Mouse (Mus musculus): ENCODE measurements at regions not wholly inside any gene's neighbourhood (a gene's known extent, or its start where the extent isn't known, plus 50 kb on each side); places are given as distances from the start of the nearest gene placed in this dataset.

DNA sequence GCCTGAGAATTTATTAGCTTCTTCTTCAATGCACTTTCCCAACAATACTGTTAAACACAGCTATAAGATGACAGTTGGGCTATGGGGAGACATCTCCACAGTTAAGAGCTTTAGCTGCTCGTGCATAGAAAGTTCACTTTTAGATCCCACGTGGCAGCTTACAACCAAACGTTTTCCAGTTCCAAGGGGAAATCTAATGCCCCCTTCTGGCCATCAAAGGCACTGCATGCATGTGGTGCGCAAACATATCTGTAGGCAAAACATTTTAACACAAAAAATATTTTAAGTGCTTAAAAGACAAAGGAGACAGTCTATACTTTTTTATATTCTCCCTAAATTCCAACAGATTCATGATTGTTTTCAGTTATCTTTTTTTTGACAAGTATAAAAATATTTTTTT is 211.3 kb upstream of the Irx3 start:
- intact Hi-C loops (cut with DNase I; ENCODE audit: low total_unique reads), result no loop called here
- DNase-seq, result no peak

- DNase-seq, result no peak
- intact Hi-C loops (cut with DNase I; ENCODE audit: low total_unique reads), result no loop called here
Measured at GRCm38 (mm10) chr8:92010412-92010811, 208.5 kb upstream of the Irx3 start.

DNA sequence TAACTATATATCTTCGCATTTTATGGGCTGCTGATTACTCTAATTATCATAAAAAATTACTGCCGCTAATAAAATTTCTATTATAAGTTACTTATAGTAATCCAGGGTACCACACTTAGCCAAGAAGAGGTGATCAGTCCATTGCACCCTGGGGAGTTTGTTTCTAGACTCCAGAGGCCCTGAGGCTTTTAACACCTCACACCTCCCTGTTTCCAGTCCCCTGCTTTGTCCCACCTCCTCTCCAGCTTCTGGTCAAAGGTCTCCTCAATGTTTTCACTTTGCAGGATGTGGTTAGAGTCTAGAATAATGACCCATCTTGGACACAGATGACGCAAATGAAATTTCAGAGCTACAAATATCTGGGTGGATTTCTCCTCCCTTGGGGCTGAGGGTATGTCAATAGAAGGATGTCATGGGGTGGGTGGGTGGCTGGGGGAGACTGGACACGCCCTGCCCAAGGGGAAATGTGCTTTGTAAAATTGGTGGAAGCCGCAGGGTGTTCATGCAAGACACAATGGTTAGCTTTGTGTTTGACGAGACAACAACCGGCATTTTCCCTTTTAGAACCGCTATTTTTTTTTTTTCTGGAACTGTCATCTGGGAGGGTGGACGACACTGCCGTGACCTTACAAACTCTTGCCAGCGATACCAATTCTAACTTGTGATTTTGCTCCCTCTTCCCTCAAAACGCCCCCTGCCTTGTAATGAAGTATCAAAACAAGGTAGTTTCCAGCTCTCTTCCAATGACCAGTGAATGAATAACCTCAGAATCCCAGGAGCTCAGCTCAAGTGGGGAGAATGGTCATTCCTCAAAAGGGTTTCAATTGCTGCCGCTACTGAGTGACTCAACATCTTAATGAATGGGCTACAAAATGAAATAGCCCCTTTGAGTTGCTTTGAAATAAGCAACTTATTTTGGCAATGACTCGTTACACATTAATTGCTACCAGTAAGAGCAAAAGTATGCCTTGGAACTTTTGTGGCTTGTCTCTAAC is 207.0 kb upstream of the Irx3 start:
- DNase-seq, result no peak
- intact Hi-C loops (cut with DNase I; ENCODE audit: low total_unique reads), result no loop called here

DNA sequence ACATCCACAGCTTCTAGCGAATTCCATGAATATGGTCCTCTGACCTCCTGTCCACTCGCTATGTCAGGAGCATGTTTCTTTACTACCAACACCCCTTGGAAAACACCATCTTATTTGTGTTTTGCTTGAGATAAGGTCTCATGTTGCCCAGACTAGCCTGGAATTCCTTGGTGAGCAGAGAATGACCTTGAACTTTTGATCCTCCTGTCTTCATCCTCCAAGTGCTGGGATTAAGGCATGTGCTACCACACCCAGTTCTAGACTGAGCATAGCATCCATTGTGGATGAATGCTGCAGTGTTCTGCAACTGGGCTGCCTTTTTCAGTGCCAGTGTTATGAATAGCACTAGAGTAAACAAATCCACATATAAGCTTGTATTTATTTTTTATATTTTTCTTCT is 203.2 kb upstream of the Irx3 start:
- no peak for DNase-seq
- intact Hi-C loops (cut with DNase I; ENCODE audit: low total_unique reads), result no loop called here

DNA sequence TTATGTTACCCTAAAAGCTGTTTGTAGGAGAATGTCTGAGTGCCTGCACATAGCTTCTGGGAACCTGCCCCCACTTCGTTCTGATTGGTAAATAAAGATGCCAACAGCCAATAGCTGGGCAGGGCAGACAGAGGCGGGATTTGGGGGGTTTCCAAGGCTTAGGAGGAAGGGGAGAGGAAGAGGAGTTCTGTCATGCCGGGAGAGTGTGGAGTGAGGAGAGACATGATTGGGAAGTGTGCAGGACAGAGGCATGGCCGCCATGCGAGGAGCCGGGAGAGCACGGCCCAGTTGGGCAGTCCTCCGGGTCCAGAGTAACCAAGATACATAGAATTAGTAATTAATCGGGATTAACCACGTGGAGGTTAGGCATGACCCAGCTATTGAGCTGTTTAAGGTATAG is 202.7 kb upstream of the Irx3 start:
- intact Hi-C loops (cut with DNase I; ENCODE audit: low total_unique reads), result no loop called here
- DNase-seq, result no peak

- DNase-seq, result no peak
- intact Hi-C loops (cut with DNase I; ENCODE audit: low total_unique reads), result no loop called here
Measured at GRCm38 (mm10) chr8:92000368-92000767, 198.5 kb upstream of the Irx3 start.

GRCm38 (mm10) chr8:91999661-92000060 is 197.8 kb upstream of the Irx3 start:
- intact Hi-C loops (cut with DNase I; ENCODE audit: low total_unique reads), result no loop called here
- DNase-seq, result no peak

GRCm38 (mm10) chr8:91999189-91999588 is 197.3 kb upstream of the Irx3 start:
- intact Hi-C loops (cut with DNase I; ENCODE audit: low total_unique reads), result no loop called here
- DNase-seq, result no peak

- intact Hi-C loops (cut with DNase I; ENCODE audit: low total_unique reads), result no loop called here
- no peak for DNase-seq
Measured at GRCm38 (mm10) chr8:91997892-91998189, 196.0 kb upstream of the Irx3 start.

GRCm38 (mm10) chr8:91997023-91997891 is 195.4 kb upstream of the Irx3 start:
- no peak for DNase-seq
- intact Hi-C loops (cut with DNase I; ENCODE audit: low total_unique reads), result no loop called here

DNA sequence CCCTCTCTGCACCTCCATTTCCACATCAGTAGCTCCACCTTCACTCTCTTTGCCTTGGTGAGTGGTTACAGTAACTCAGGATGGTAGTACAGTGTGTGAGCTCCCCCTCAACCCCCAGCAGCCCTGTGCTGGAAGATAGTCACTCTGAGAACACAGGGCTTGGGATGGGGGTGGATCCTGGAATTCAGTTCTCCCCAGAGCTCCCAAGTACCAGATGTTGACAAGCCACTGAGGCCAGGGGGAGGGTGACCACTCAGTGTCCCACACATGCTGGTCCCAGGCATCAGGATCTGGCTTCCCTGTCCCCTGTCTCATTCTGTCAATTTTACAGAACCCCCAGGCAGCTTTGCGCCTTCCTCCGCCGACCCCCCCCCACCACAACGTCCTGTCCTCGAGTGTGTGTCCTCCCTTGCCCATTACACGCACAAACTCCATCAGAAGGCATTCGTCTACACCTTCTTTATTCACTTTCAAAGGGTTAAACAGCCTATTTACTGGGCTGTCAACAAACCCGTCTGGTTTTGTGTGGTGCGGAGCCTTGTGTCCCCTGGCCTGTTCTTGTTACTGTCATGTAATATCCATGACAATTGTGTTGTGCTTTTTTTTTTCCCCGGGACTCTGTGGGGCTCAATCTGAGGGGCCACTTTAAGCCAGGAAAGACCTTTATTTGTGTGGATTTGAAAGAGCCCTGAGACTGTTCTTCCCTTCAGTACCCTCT is 194.6 kb upstream of the Irx3 start:
- intact Hi-C loops (cut with DNase I; ENCODE audit: low total_unique reads), result no loop called here
- no peak for DNase-seq

DNA sequence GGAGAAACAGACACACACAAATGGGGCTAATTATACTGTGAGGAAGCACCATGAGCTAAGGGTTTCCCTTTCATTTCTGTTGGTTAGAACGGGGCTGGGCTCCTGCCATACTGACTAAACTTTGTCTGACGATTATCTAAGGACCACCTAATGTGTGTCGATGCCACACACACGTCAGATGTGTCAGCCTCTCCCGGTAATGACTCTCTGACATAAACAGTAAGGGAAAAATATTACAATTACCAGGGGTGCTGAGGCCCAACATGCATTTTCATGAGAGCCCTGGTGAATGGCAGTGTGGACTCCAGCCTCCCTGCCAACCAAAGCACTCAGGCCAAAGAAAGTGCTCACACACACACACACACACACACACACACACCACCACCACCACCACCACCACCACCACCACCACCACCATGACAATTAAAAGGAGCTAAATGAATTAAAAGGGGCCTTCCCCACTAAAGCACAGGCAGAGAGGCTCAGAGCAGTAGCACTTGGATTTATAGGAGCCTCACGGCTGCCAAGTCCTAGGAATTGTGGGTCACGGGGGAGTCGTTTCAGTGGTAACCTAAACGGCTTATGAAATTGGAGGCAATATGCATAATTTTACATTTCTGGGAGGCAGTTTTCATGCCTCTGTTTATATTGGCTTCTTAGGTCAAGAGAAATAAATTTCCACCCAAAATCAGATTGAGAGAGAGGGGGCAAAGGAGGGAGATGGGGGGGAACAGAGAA is 193.7 kb upstream of the Irx3 start:
- no peak for DNase-seq
- intact Hi-C loops (cut with DNase I; ENCODE audit: low total_unique reads), result no loop called here

GRCm38 (mm10) chr8:91991542-91992452 is 189.9 kb upstream of the Irx3 start:
- intact Hi-C loops (cut with DNase I; ENCODE audit: low total_unique reads), result no loop called here
- no peak for DNase-seq

DNA sequence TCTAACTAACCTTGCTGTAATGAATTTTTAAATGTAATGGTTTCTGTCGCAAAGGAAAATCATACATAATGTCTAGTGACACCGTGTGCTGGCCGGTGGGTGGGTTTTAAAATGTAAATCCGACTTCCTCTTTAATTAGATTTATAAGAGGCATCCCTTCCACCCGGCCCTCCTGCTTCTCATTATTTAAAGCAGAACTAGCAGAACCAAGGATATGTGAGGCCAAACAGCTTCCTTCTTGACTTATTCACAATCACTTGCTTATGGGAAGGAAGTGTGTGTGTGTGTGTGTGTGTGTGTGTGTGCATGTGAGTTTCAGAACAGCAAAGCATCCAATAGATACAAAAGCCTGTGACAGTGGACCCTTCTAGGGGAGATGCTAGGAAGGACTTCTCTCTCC is 189.1 kb upstream of the Irx3 start:
- intact Hi-C loops (cut with DNase I; ENCODE audit: low total_unique reads), result no loop called here
- DNase-seq, result no peak

DNA sequence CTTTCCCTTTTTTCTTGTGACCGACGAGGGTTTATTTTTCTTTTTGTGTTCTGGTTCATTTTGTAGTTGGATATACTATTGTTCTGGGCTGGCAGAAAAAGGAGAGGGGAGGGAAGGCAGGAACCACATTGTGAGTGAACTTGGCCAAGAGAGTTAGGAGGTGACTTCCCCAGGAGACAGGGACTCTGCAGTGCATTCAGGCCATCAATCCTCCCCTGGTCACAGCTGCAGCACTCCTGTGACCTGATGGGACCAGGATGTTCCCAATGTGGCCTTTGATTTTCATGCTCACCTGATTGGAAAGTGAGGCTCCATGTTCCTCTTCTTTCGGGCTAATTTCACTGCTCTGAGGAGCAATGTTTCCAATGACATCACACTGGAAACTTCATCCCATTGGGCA is 188.2 kb upstream of the Irx3 start:
- intact Hi-C loops (cut with DNase I; ENCODE audit: low total_unique reads), result no loop called here
- no peak for DNase-seq

DNA sequence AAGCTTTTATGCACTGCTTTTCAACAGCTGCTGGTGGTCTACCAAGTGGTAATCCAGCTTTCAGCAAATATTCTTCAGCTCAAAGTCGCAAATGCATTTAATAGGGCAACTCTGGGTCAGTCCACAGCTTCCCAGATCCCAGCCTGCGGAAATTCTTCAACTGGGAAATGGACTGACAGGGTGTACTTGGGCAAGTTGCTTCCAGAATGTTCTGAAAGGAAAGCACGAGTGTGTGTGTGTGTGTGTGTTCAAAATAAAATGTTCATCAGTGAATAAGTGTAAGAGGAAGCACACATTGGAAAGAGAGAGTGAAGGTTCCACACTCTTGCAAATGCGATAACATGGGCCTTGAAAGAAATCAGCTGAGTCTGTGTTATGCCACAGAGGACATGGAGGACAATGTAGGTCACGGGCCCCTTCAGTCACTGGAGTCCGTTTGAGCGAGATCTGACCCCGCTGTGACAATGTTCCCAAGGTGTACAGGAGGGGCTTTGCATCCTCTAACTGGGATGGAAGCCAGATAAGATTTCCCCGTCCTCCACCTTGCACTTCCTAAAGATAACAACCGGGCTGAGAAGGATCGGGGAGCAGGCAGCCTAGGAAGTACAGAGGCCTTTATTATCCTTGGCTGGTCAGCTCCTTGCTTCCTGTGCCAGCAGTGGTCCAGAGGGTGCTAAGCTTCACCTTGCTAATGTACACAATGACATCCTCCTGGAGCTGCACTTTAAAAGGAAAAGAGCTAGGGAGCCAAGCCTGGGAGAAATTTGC is 187.2 kb upstream of the Irx3 start:
- no peak for DNase-seq
- intact Hi-C loops (cut with DNase I; ENCODE audit: low total_unique reads), result no loop called here

- intact Hi-C loops (cut with DNase I; ENCODE audit: low total_unique reads), result no loop called here
- no peak for DNase-seq
Measured at GRCm38 (mm10) chr8:91987854-91988253, 186.0 kb upstream of the Irx3 start.

DNA sequence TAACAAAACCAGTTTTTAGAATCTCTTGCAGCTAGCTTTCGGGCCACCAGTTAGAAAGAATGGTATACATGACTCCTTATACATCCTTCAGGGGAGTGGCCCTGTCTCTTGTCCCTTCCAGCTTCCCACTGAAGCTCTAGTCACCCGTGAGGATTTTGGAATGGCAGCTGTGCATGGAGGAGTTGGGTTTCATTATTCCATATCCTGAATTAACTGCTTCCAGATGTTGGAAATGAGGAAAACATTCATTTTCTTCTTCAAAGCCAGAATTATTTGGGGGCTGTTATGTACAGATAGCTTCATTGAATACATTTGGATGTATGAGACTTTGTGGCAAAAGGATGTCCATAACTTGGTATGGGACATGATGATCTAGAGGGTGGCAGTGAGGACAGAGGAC is 181.3 kb upstream of the Irx3 start:
- intact Hi-C loops (cut with DNase I; ENCODE audit: low total_unique reads), result no loop called here
- DNase-seq, result no peak

All from gastrocnemius, postnatal 14 days (tissue).